Mouse (Mus musculus): ENCODE measurements around the gene Taar9. TPM values are rescaled to one million over a fixed set of nuclear protein-coding genes. Genes with fewer than 3 reads are reported as not detected.
"Not testable (repeated sequence)": the region's sequence is repeated elsewhere in the genome, so short reads cannot be mapped to it uniquely, and the experiment has no call there.

Gene Taar9
- polyA plus RNA-seq, 1 experiment from 2014 or later = not detected

- H3K9me3 ChIP-seq (ENCODE audit: control insufficient read depth, low read length) = no peaks in the 10 kb centered on the region
- H3K27ac ChIP-seq (ENCODE audit: low read length) = peak overlapping the region; percentile 89
- ATAC-seq = peak; percentile 74
- H3K4me3 ChIP-seq (ENCODE audit: low read length) = peak overlapping the region; percentile 35
- H3K4me2 ChIP-seq (ENCODE audit: low read depth, low read length) = peak overlapping the region; percentile 51
- peaks cover 10% of the 10 kb centered on the region; the same call in 1 of the 2 replicates for H3K4me1 ChIP-seq (ENCODE audit: control insufficient read depth, insufficient read depth, low read length)
- H3K27me3 ChIP-seq (replicated peaks; ENCODE audit: control insufficient read depth, insufficient read depth, low read length) = no peaks in the 10 kb centered on the region
- WGBS = 22% methylated on average over 9 of the region's 9 CpGs
- H3K36me3 ChIP-seq (ENCODE audit: control insufficient read depth, insufficient read depth, low read length) = no peaks in the 10 kb centered on the region
- peak overlapping the region; percentile 34 for H3K9ac ChIP-seq (ENCODE audit: low read depth, low read length)
Measured at GRCm38 (mm10) chr10:24131451-24132262, 22.3 kb upstream of the Taar9 start.

DNA sequence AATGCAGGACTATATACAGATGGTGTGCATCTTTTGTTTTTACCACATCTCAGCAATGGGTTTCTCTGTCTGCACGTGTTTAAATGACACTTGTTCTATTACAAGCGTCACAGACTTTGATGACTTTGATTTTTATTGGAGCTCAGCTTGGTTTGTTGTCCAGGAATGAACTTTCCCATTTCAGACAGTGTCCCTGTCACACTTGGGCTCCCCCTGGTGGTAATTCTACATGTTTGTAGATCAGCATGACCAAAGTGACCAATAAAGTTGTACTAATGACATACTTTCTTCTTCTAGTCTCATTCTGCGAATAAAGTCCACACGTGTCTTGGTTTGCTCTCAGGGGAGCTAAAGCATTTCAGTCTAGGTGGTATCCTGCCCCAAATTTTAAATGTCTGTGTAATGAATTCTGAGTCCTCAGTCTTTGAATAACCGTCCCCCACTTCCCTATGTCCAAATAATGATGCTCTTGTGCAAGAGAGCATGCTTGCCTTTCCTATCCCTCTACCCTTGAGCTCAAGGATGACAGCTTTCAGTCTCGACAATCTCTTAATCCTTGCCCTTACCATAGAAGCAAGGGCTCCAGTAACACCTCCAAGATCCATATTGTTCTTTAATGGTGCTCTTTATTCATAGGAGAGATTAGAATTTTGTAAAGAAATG lies 1.9 kb upstream of the Taar9 start:
- H3K36me3 ChIP-seq (ENCODE audit: control insufficient read depth, insufficient read depth, low read length) = no peaks in the 10 kb centered on the region
- H3K9me3 ChIP-seq (ENCODE audit: control insufficient read depth, low read length) = no peaks in the 10 kb centered on the region
- H3K9ac ChIP-seq (ENCODE audit: low read depth, low read length) = no peak overlapping the region
- H3K4me2 ChIP-seq (ENCODE audit: low read depth, low read length) = no peak overlapping the region
- no peak overlapping the region for H3K4me3 ChIP-seq (ENCODE audit: low read length)
- no peak overlapping the region for H3K27ac ChIP-seq (ENCODE audit: low read length)
- ATAC-seq = no peak
- no peaks in the 10 kb centered on the region for H3K27me3 ChIP-seq (replicated peaks; ENCODE audit: control insufficient read depth, insufficient read depth, low read length)
- WGBS = 48% methylated on average over 6 of the region's 6 CpGs
- peaks cover 8% of the 10 kb centered on the region; the same call in 1 of the 2 replicates for H3K4me1 ChIP-seq (ENCODE audit: control insufficient read depth, insufficient read depth, low read length)

GRCm38 (mm10) chr10:24108236-24108635 lies 1.1 kb downstream of the Taar9 start:
- Histone ChIP-seq H3K27me3 (replicated peaks; ENCODE audit: control insufficient read depth, insufficient read depth, low read length) (no peaks in the 10 kb centered on the region), H3K27ac (ENCODE audit: low read length) (peak overlapping the region; percentile 75), H3K9ac (ENCODE audit: low read depth, low read length) (no peak overlapping the region), H3K36me3 (ENCODE audit: control insufficient read depth, insufficient read depth, low read length) (no peaks in the 10 kb centered on the region), H3K4me2 (ENCODE audit: low read depth, low read length) (no peak overlapping the region), H3K4me1 (ENCODE audit: control insufficient read depth, insufficient read depth, low read length) (peaks cover 8% of the 10 kb centered on the region; the same call in 1 of the 2 replicates), H3K4me3 (ENCODE audit: low read length) (no peak overlapping the region), H3K9me3 (ENCODE audit: control insufficient read depth, low read length) (no peaks in the 10 kb centered on the region)
- 48% methylated on average over 3 of the region's 3 CpGs for WGBS
- ATAC-seq = peak; percentile 93

GRCm38 (mm10) chr10:24107747-24108146 lies 1.6 kb downstream of the Taar9 start:
- peaks cover 8% of the 10 kb centered on the region; the same call in 1 of the 2 replicates for H3K4me1 ChIP-seq (ENCODE audit: control insufficient read depth, insufficient read depth, low read length)
- peak overlapping the region; percentile 37; the same call in 1 of the 2 replicates for H3K27ac ChIP-seq (ENCODE audit: low read length)
- no peak overlapping the region for H3K4me3 ChIP-seq (ENCODE audit: low read length)
- no peaks in the 10 kb centered on the region for H3K27me3 ChIP-seq (replicated peaks; ENCODE audit: control insufficient read depth, insufficient read depth, low read length)
- 54% methylated on average over 5 of the region's 5 CpGs for WGBS
- no peaks in the 10 kb centered on the region for H3K36me3 ChIP-seq (ENCODE audit: control insufficient read depth, insufficient read depth, low read length)
- H3K4me2 ChIP-seq (ENCODE audit: low read depth, low read length) = no peak overlapping the region
- no peaks in the 10 kb centered on the region for H3K9me3 ChIP-seq (ENCODE audit: control insufficient read depth, low read length)
- ATAC-seq = 0 out of 2 replicates have a peak, but pooled peaks have one; percentile 1
- no peak overlapping the region for H3K9ac ChIP-seq (ENCODE audit: low read depth, low read length)

- H3K4me2 ChIP-seq (ENCODE audit: low read depth, low read length); H3K9ac ChIP-seq (ENCODE audit: low read depth, low read length); H3K9me3 ChIP-seq (ENCODE audit: control insufficient read depth, low read length); H3K36me3 ChIP-seq (ENCODE audit: control insufficient read depth, insufficient read depth, low read length); H3K4me1 ChIP-seq (ENCODE audit: control insufficient read depth, insufficient read depth, low read length); H3K27ac ChIP-seq (ENCODE audit: low read length); ATAC-seq; H3K4me3 ChIP-seq (ENCODE audit: low read length); H3K27me3 ChIP-seq (replicated peaks; ENCODE audit: control insufficient read depth, insufficient read depth, low read length): not testable (repeated sequence)
- WGBS = 41% methylated on average over 1 of the region's 1 CpGs
Measured at GRCm38 (mm10) chr10:24103299-24103698, 6.0 kb downstream of the Taar9 start.

GRCm38 (mm10) chr10:24101812-24102211 lies 7.5 kb downstream of the Taar9 start, which contains the start of gene Taar8c:
Gene Taar8c, minus strand, starts transcription at chr10:24101912.
- H3K27ac ChIP-seq (ENCODE audit: low read length); ATAC-seq; H3K4me2 ChIP-seq (ENCODE audit: low read depth, low read length); H3K9ac ChIP-seq (ENCODE audit: low read depth, low read length); H3K4me1 ChIP-seq (ENCODE audit: control insufficient read depth, insufficient read depth, low read length); H3K36me3 ChIP-seq (ENCODE audit: control insufficient read depth, insufficient read depth, low read length); H3K27me3 ChIP-seq (replicated peaks; ENCODE audit: control insufficient read depth, insufficient read depth, low read length); H3K4me3 ChIP-seq (ENCODE audit: low read length); H3K9me3 ChIP-seq (ENCODE audit: control insufficient read depth, low read length): not testable (repeated sequence)
- WGBS = 86% methylated on average over 1 of the region's 3 CpGs

DNA sequence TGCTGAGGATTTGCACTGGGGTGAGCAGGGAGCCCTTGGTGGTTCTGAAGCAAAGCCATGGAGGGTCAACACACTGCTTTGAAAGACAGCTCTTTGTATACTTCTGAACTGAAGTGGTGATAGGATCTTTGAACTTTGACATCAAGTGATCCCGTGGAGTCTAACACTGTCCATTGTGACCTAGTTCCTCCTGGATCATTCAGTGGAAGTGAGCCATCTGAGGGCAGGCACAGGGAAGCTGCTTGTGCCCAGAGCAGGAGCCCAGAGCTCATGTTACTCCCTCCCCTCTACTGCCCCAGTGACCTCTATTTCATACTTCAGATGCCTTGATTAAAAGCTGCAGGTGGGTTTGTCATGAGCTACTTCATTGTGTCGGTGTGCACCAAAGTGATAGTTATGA lies 12.3 kb downstream of the Taar9 start:
- H3K4me1 ChIP-seq (ENCODE audit: control insufficient read depth, insufficient read depth, low read length); H3K9me3 ChIP-seq (ENCODE audit: control insufficient read depth, low read length); H3K4me3 ChIP-seq (ENCODE audit: low read length); ATAC-seq; H3K36me3 ChIP-seq (ENCODE audit: control insufficient read depth, insufficient read depth, low read length); H3K4me2 ChIP-seq (ENCODE audit: low read depth, low read length); H3K27me3 ChIP-seq (replicated peaks; ENCODE audit: control insufficient read depth, insufficient read depth, low read length); H3K27ac ChIP-seq (ENCODE audit: low read length); H3K9ac ChIP-seq (ENCODE audit: low read depth, low read length): not testable (repeated sequence)
- 46% methylated on average over 2 of the region's 2 CpGs for WGBS

DNA sequence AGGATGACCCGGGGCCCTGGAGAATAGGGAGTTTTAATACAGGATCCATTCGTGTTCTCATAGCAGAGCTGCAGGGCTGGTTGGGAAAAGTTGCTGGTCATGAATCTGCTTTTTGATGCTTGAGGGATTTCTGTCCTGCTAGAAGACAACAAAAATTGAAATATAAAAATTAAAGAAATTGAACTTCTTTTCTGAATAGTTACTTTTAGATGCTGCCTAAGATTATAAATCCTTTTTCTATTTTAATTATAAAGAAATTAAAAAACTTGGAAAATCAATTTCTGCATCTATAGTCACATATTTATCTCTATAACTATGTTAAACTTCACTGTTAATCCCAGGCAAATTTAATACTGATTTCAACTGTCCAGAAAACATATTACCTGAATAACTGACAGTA lies 17.1 kb downstream of the Taar9 start, which contains the start of gene Taar8b:
Taar8b (minus strand) TSS at position 101 of the 400 bp plus-strand sequence.
- H3K4me2 ChIP-seq (ENCODE audit: low read depth, low read length) = no peak within 1 kb of the TSS
- WGBS = 72% methylated on average over 2 of the region's 2 CpGs
- no peak within 1 kb of the TSS for H3K27ac ChIP-seq (ENCODE audit: low read length)
- no peaks in the 10 kb centered on the region for H3K36me3 ChIP-seq (ENCODE audit: control insufficient read depth, insufficient read depth, low read length)
- no peak for ATAC-seq
- no peak within 1 kb of the TSS for H3K4me3 ChIP-seq (ENCODE audit: low read length)
- no peaks in the 10 kb centered on the region for H3K4me1 ChIP-seq (ENCODE audit: control insufficient read depth, insufficient read depth, low read length)
- no peaks in the 10 kb centered on the region for H3K27me3 ChIP-seq (replicated peaks; ENCODE audit: control insufficient read depth, insufficient read depth, low read length)
- no peaks in the 10 kb centered on the region for H3K9me3 ChIP-seq (ENCODE audit: control insufficient read depth, low read length)
- H3K9ac ChIP-seq (ENCODE audit: low read depth, low read length) = no peak within 1 kb of the TSS

GRCm38 (mm10) chr10:24087168-24087567 lies 22.2 kb downstream of the Taar9 start:
- H3K4me2 ChIP-seq (ENCODE audit: low read depth, low read length) = no peak overlapping the region
- no peaks in the 10 kb centered on the region for H3K27me3 ChIP-seq (replicated peaks; ENCODE audit: control insufficient read depth, insufficient read depth, low read length)
- no peaks in the 10 kb centered on the region for H3K9me3 ChIP-seq (ENCODE audit: control insufficient read depth, low read length)
- peak overlapping the region; percentile 20; the same call in 1 of the 2 replicates for H3K27ac ChIP-seq (ENCODE audit: low read length)
- no peak overlapping the region for H3K4me3 ChIP-seq (ENCODE audit: low read length)
- H3K9ac ChIP-seq (ENCODE audit: low read depth, low read length) = no peak overlapping the region
- ATAC-seq = peak; percentile 14; the same call in 1 of the 2 replicates
- WGBS = 88% methylated on average over 2 of the region's 2 CpGs
- no peaks in the 10 kb centered on the region for H3K4me1 ChIP-seq (ENCODE audit: control insufficient read depth, insufficient read depth, low read length)
- no peaks in the 10 kb centered on the region for H3K36me3 ChIP-seq (ENCODE audit: control insufficient read depth, insufficient read depth, low read length)
